Mouse (Mus musculus): ENCODE results near the gene Hist1h3f. TPM values are rescaled to one million over a fixed set of nuclear protein-coding genes. Genes with fewer than 3 reads are reported as not detected.
A peak's percentile ranks its signal among the peaks of the same experiment; 100 is the strongest.
"Not testable (repeated sequence)": the region's sequence is repeated elsewhere in the genome, so short reads cannot be mapped to it uniquely, and the experiment has no call there.

The Hist1h3f gene
- polyA plus RNA-seq, 1 experiment, result 9.6 TPM

- no peak for TF ChIP-seq POLR2A (IDR thresholded peaks at IDR 0.05; ENCODE audit: low read depth, low read length)
- TF ChIP-seq CTCF (IDR thresholded peaks at IDR 0.05; ENCODE audit: extremely low read depth, insufficient read length, insufficient replicate concordance, low read depth, low read length), result no peak
- H3K36me3 ChIP-seq (ENCODE audit: control insufficient read depth, insufficient read depth, low read length), result no peaks in the 10 kb centered on the region
- WGBS, result 2% methylated on average over 17 of the region's 17 CpGs
- H3K27me3 ChIP-seq (ENCODE audit: control insufficient read depth, insufficient read depth, low read length), result no peaks in the 10 kb centered on the region
- no peaks in the 10 kb centered on the region for H3K4me1 ChIP-seq (ENCODE audit: control insufficient read depth, insufficient read depth, insufficient read length, low read length)
- H3K27ac ChIP-seq (ENCODE audit: insufficient read depth, low read depth, low read length), result no peak overlapping the region
- H3K4me3 ChIP-seq (ENCODE audit: low read depth, low read length), result no peak overlapping the region
Observed at GRCm38 (mm10) chr13:23526312-23526711, 17.5 kb upstream of the Hist1h3f start.

GRCm38 (mm10) chr13:23529005-23529404 lies 14.8 kb upstream of the Hist1h3f start:
- Histone ChIP-seq H3K36me3 (ENCODE audit: control insufficient read depth, insufficient read depth, low read length) (no peaks in the 10 kb centered on the region), H3K27ac (ENCODE audit: insufficient read depth, low read depth, low read length) (no peak overlapping the region), H3K4me1 (ENCODE audit: control insufficient read depth, insufficient read depth, insufficient read length, low read length) (no peaks in the 10 kb centered on the region; the same call in 1 of the 2 replicates), H3K27me3 (ENCODE audit: control insufficient read depth, insufficient read depth, low read length) (no peaks in the 10 kb centered on the region), H3K4me3 (ENCODE audit: low read depth, low read length) (no peak overlapping the region)
- WGBS, result 89% methylated on average over 5 of the region's 5 CpGs
- TF ChIP-seq POLR2A (IDR thresholded peaks at IDR 0.05; ENCODE audit: low read depth, low read length) (no peak), CTCF (IDR thresholded peaks at IDR 0.05; ENCODE audit: extremely low read depth, insufficient read length, insufficient replicate concordance, low read depth, low read length) (no peak)

DNA sequence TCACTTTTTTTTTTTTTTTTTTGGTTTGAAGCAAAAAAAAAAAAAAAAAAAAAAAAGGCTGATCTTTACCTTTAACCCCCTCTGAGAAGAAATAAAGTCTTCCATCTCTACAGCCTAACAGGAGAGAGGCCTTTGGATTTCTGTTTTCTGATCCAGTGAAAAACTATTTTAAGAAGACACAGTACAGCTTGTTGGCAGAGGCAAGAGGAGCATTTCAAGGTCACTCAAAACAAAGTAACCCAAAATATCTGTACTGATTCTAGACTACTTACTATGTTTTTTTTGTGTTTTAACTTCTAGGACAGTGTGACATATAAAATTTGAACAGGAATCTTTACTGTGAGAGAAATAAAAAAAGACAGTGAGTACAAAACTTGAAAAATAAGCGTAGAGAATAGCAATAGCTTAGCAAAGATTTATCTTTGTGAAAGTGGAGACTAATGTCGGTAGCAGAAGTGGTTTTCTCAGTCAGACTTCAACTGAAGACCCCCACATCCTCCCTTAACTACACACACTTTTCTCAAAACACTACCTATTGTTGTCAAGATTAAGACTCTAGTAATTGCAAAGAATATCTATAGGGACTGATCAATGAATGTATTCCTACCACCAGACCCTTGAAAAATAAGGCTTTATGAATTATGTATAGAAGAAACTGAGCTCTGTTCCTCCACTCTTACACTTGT lies 14.2 kb upstream of the Hist1h3f start:
- H3K36me3 ChIP-seq (ENCODE audit: control insufficient read depth, insufficient read depth, low read length), result no peaks in the 10 kb centered on the region
- no peak for TF ChIP-seq POLR2A (IDR thresholded peaks at IDR 0.05; ENCODE audit: low read depth, low read length)
- no peak for TF ChIP-seq CTCF (IDR thresholded peaks at IDR 0.05; ENCODE audit: extremely low read depth, insufficient read length, insufficient replicate concordance, low read depth, low read length)
- H3K4me1 ChIP-seq (ENCODE audit: control insufficient read depth, insufficient read depth, insufficient read length, low read length), result peaks cover 3% of the 10 kb centered on the region; the same call in 1 of the 2 replicates
- H3K27me3 ChIP-seq (ENCODE audit: control insufficient read depth, insufficient read depth, low read length), result no peaks in the 10 kb centered on the region
- 21% methylated on average over 2 of the region's 2 CpGs for WGBS
- no peak overlapping the region for H3K4me3 ChIP-seq (ENCODE audit: low read depth, low read length)
- no peak overlapping the region for H3K27ac ChIP-seq (ENCODE audit: insufficient read depth, low read depth, low read length)

DNA sequence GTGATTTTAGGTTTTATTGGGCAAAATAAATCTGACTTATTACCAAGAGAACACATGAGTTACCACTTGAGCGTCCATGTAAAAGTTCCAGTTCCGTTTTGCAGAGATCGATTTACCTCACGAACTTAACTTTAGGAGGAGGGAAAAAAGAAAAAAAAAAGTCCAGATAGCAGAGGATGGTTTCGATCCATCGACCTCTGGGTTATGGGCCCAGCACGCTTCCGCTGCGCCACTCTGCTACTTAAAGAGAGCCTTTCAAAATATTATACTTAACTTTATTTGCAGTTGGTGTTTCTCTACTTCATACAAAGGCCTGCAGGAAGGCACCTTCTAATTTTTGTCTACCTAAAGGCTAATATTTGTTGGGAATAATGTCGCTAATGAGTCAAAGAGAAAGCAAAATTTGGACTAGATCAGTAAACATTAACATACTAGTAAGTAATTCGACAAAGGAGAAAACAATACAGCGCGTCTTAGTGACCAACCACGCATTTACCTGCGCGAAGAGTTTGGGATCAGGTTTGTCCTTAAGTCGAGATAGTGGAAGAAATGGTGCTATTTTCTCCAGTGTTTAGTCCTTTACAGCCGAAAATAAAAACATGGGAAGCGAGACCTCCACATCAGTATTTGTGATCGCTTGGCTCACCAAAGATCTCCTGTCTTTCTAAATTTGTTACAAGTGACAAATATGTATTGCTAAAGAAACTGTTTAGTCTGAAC lies 13.5 kb upstream of the Hist1h3f start:
- H3K4me1 ChIP-seq (ENCODE audit: control insufficient read depth, insufficient read depth, insufficient read length, low read length), result peaks cover 4% of the 10 kb centered on the region; the same call in 1 of the 2 replicates
- TF ChIP-seq POLR2A (IDR thresholded peaks at IDR 0.05; ENCODE audit: low read depth, low read length) (no peak), CTCF (IDR thresholded peaks at IDR 0.05; ENCODE audit: extremely low read depth, insufficient read length, insufficient replicate concordance, low read depth, low read length) (no peak)
- WGBS, result under 1% methylated on average over 20 of the region's 20 CpGs
- H3K36me3 ChIP-seq (ENCODE audit: control insufficient read depth, insufficient read depth, low read length), result no peaks in the 10 kb centered on the region
- H3K4me3 ChIP-seq (ENCODE audit: low read depth, low read length), result peak overlapping the region; percentile 66
- H3K27ac ChIP-seq (ENCODE audit: insufficient read depth, low read depth, low read length), result peak overlapping the region; percentile 99
- H3K27me3 ChIP-seq (ENCODE audit: control insufficient read depth, insufficient read depth, low read length), result no peaks in the 10 kb centered on the region

DNA sequence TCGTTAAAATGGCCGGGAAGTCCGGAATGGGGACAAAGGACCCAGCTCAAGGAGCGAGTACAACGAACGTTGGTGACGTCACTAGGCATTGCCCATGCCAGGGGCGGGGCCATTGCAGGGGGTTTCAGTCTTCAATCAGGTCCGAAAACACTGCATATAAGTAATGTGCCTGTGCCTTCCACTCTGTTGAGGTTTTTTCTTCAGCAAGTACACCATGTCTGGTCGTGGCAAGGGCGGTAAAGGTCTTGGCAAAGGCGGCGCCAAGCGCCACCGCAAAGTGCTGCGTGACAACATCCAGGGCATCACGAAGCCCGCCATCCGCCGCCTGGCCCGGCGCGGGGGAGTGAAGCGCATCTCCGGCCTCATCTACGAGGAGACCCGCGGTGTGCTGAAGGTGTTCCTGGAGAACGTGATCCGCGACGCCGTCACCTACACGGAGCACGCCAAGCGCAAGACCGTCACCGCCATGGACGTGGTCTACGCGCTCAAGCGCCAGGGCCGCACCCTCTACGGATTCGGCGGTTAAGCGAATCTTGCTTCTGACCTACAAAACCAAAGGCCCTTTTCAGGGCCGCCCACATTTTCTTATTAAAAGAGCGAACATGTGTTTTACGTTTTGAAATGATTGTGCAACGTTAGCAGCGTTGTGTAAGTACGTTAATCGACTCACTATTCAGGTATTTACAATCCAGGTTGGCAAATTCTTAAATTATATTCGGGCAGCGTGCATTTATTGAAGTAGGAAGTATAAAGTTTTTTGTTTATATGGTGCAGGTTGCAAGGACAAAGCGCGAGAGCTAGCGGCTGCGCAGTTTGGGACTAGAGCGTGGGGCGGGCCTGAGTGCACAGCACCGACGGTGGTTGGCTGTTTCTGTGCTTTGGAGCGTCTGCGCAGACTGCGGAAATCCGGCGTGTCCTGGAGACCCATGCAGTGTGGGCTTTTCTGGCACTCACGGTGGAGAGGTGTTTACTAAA lies 12.7 kb upstream of the Hist1h3f start, which contains the start of gene Hist1h4h:
Hist1h4h (plus strand) TSS at position 150 of the 975 bp plus-strand sequence.
- H3K4me3 ChIP-seq (ENCODE audit: low read depth, low read length), result peak within 1 kb of the TSS; percentile 66
- under 1% methylated on average over 63 of the region's 70 CpGs for WGBS
- no peaks in the 10 kb centered on the region for H3K36me3 ChIP-seq (ENCODE audit: control insufficient read depth, insufficient read depth, low read length)
- no peaks in the 10 kb centered on the region for H3K27me3 ChIP-seq (ENCODE audit: control insufficient read depth, insufficient read depth, low read length)
- H3K27ac ChIP-seq (ENCODE audit: insufficient read depth, low read depth, low read length), result peak within 1 kb of the TSS; percentile 99
- H3K4me1 ChIP-seq (ENCODE audit: control insufficient read depth, insufficient read depth, insufficient read length, low read length), result peaks cover 4% of the 10 kb centered on the region; the same call in 1 of the 2 replicates
- TF ChIP-seq CTCF (IDR thresholded peaks at IDR 0.05; ENCODE audit: extremely low read depth, insufficient read length, insufficient replicate concordance, low read depth, low read length), result no peak
- TF ChIP-seq POLR2A (IDR thresholded peaks at IDR 0.05; ENCODE audit: low read depth, low read length), result peak; percentile 89

GRCm38 (mm10) chr13:23532262-23533075 lies 11.4 kb upstream of the Hist1h3f start:
- TF ChIP-seq CTCF (IDR thresholded peaks at IDR 0.05; ENCODE audit: extremely low read depth, insufficient read length, insufficient replicate concordance, low read depth, low read length) (no peak), POLR2A (IDR thresholded peaks at IDR 0.05; ENCODE audit: low read depth, low read length) (no peak)
- Histone ChIP-seq H3K4me1 (ENCODE audit: control insufficient read depth, insufficient read depth, insufficient read length, low read length) (peaks cover 5% of the 10 kb centered on the region; the same call in 1 of the 2 replicates), H3K4me3 (ENCODE audit: low read depth, low read length) (no peak overlapping the region), H3K27me3 (ENCODE audit: control insufficient read depth, insufficient read depth, low read length) (no peaks in the 10 kb centered on the region), H3K36me3 (ENCODE audit: control insufficient read depth, insufficient read depth, low read length) (no peaks in the 10 kb centered on the region), H3K27ac (ENCODE audit: insufficient read depth, low read depth, low read length) (peak overlapping the region; percentile 99; the same call in 1 of the 2 replicates)
- 12% methylated on average over 9 of the region's 9 CpGs for WGBS

GRCm38 (mm10) chr13:23533560-23534367 lies 10.1 kb upstream of the Hist1h3f start, which contains the start of gene Hist1h2af:
TSS of gene Hist1h2af (plus strand) at chr13:23533906.
- not testable (repeated sequence) for H3K4me1 ChIP-seq (ENCODE audit: control insufficient read depth, insufficient read depth, insufficient read length, low read length); H3K27me3 ChIP-seq (ENCODE audit: control insufficient read depth, insufficient read depth, low read length); H3K36me3 ChIP-seq (ENCODE audit: control insufficient read depth, insufficient read depth, low read length)
- WGBS, result under 1% methylated on average over 28 of the region's 53 CpGs
- H3K4me3 ChIP-seq (ENCODE audit: low read depth, low read length), result peak within 1 kb of the TSS; percentile 53
- H3K27ac ChIP-seq (ENCODE audit: insufficient read depth, low read depth, low read length), result peak within 1 kb of the TSS; percentile 85

All from small intestine, adult 2 months (tissue).